Comparison of ENCODE assay signal across 21 mouse cellular contexts in the genomic region with DNA sequence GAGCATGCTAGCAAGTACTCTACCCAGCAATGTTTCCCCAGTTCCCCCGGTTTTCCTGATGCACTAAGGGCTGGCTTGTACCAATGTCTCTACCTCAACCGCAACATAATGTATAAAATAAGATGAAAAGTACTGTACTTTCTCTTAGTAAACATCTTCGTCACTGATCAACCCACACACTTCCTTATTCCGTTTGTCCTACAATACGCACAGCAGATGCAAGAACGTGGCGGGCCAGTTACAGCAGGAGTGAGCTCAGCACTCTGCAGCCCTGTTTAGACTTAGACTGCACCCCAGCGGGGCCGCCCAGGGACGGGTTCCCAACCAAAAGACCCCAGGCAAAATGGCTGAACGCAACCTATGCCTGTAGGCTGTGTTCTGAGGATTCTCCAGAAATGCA. TPM values are rescaled to one million over a fixed set of nuclear protein-coding genes. Genes with fewer than 3 reads are reported as not detected.
A peak's percentile ranks its signal among the peaks of the same experiment; 100 is the strongest.
DNase-seq lines count a peak whose midpoint lies in the region; ATAC-seq and TF ChIP-seq lines count a peak whose summit lies in the region.
"Had no signal": no experiment of that assay in that cellular context is flagged by ENCODE, and none has a peak within 500 bp of the region (broad histone marks: within the 10 kb centered on the region; RNA-seq: fewer than 3 reads in every experiment).

No protein-coding gene starts in this region.

- peaks cover 7% of the 10 kb centered on the region; the same call in 1 of the 2 replicates for H3K27me3 ChIP-seq in heart, embryonic 10.5 days (ENCODE audit: insufficient read depth, poor library complexity, severe bottlenecking)
- H3K27me3 ChIP-seq in midbrain, postnatal 0 days (ENCODE audit: insufficient read depth, low read length), result no peaks in the 10 kb centered on the region
- H3K27me3 ChIP-seq: heart, embryonic 12.5 days; hindbrain, embryonic 12.5 days; lung, embryonic 15.5 days; stomach, embryonic 15.5 days had no signal

- ATAC-seq in megakaryocyte-erythroid progenitor cell, adult 5-6 weeks (replicated peaks; ENCODE audit: low FRiP score, low TSS enrichment, poor library complexity, severe bottlenecking), result 0 out of 2 replicates have a peak, but pooled peaks have one; percentile 56
- ATAC-seq in midbrain, postnatal 0 days (ENCODE audit: low FRiP score), result no peak
- ATAC-seq: forebrain, embryonic 16.5 days had no signal

- no peaks in the 10 kb centered on the region for H3K4me1 ChIP-seq in heart, embryonic 10.5 days
- no peaks in the 10 kb centered on the region for H3K4me1 ChIP-seq in midbrain, postnatal 0 days (ENCODE audit: insufficient read depth, low read length)
- H3K4me1 ChIP-seq: heart, embryonic 12.5 days; hindbrain, embryonic 12.5 days; lung, embryonic 15.5 days; stomach, embryonic 15.5 days had no signal

- H3K4me2 ChIP-seq in midbrain, postnatal 0 days (ENCODE audit: low read depth, low read length, poor library complexity, severe bottlenecking), result no peak overlapping the region
- H3K4me2 ChIP-seq: heart, embryonic 12.5 days; hindbrain, embryonic 12.5 days; lung, embryonic 15.5 days; stomach, embryonic 15.5 days had no signal

- peak; percentile 27 for DNase-seq in heart, embryonic 10.5 days (ENCODE audit: low spot score)
- DNase-seq in heart, postnatal 36 days, result no peak
- DNase-seq in T-cell, adult 2 months (ENCODE audit: low spot score), result peak; percentile 66
- DNase-seq in thymus, postnatal 25 days, result peak; percentile 62
- no peak for DNase-seq in layer of hippocampus, adult 11-12 months (ENCODE audit: low spot score)
- no peak for DNase-seq in midbrain, postnatal 0 days (ENCODE audit: low spot score)
- no peak for DNase-seq in lung, postnatal 14 days
- DNase-seq: adrenal gland, postnatal 10 days; embryo, embryonic 11 days; gastrocnemius, postnatal 10 days; kidney, adult 2 months; liver; right cerebral cortex, postnatal 25 days had no signal

- H3K9ac ChIP-seq in midbrain, postnatal 0 days (replicated peaks; ENCODE audit: low read length, poor library complexity, severe bottlenecking), result no peak overlapping the region
- H3K9ac ChIP-seq: heart, embryonic 12.5 days; hindbrain, embryonic 12.5 days; lung, embryonic 15.5 days; stomach, embryonic 15.5 days had no signal

- H3K27ac ChIP-seq in heart, embryonic 10.5 days, result no peak overlapping the region
- no peak overlapping the region for H3K27ac ChIP-seq in midbrain, postnatal 0 days (ENCODE audit: low read depth, low read length)
- H3K27ac ChIP-seq: hindbrain, embryonic 12.5 days; layer of hippocampus, adult 2 months; lung, embryonic 15.5 days; stomach, embryonic 15.5 days had no signal

- no peak for TF ChIP-seq CTCF in midbrain, postnatal 0 days (IDR thresholded peaks at IDR 0.05)

- H3K9me3 ChIP-seq in heart, embryonic 10.5 days, result no peaks in the 10 kb centered on the region
- no peaks in the 10 kb centered on the region for H3K9me3 ChIP-seq in midbrain, postnatal 0 days (ENCODE audit: low read length)
- H3K9me3 ChIP-seq: heart, embryonic 12.5 days; lung, embryonic 15.5 days; stomach, embryonic 15.5 days had no signal

- intact Hi-C loops in heart, postnatal 36 days (cut with DNase I), result no loop called here

- no peaks in the 10 kb centered on the region for H3K36me3 ChIP-seq in heart, embryonic 10.5 days
- no peaks in the 10 kb centered on the region for H3K36me3 ChIP-seq in midbrain, postnatal 0 days (ENCODE audit: insufficient read depth, low read length)
- H3K36me3 ChIP-seq: heart, embryonic 12.5 days; hindbrain, embryonic 12.5 days; lung, embryonic 15.5 days; stomach, embryonic 15.5 days had no signal

- 72% methylated on average over 11 of the region's 11 CpGs for WGBS in heart, embryonic 10.5 days
- 85% methylated on average over 11 of the region's 11 CpGs for WGBS in midbrain, postnatal 0 days

- no peak overlapping the region for H3K4me3 ChIP-seq in heart, embryonic 10.5 days
- H3K4me3 ChIP-seq in midbrain, postnatal 0 days (ENCODE audit: low read depth, low read length), result no peak overlapping the region
- H3K4me3 ChIP-seq: heart, embryonic 12.5 days; hindbrain, embryonic 12.5 days; layer of hippocampus, adult 2 months; lung, embryonic 15.5 days; myocyte; stomach, embryonic 15.5 days had no signal

RNA-seq across cellular contexts. Expression of gene Casc1, which starts 17.4 kb away (rescaled TPM):
- polyA plus RNA-seq in heart, embryonic 10.5 days (2016; fragmentation: Nextera tagmentation; extraction: Ambion mirVana), result 0.38 and 0.45 TPM in 2 replicates
- 1 to 10 TPM; 1.1 to 1.4 TPM for total RNA-seq in heart, postnatal 36 days (2021)
- 0.47 and 0.63 TPM in 2 replicates for total RNA-seq in megakaryocyte-erythroid progenitor cell, adult 5-6 weeks (2014; fragmentation: Nextera tagmentation)
- 0.08 and 2.6 TPM in 2 replicates for total RNA-seq in megakaryocyte-erythroid progenitor cell, adult 5-6 weeks (2017)
- total RNA-seq in midbrain, postnatal 0 days (2014; rRNA removed), result 2.2 and 2.8 TPM in 2 replicates
- polyA plus RNA-seq in midbrain, postnatal 0 days (2015; fragmentation: Nextera tagmentation; extraction: Ambion mirVana), result 0.58 and 1.0 TPM in 2 replicates

RNA-seq across cellular contexts. Expression of gene Etfrf1, which starts 17.5 kb away (rescaled TPM):
- 53.3 and 57.3 TPM in 2 replicates for polyA plus RNA-seq in heart, embryonic 10.5 days (2016; fragmentation: Nextera tagmentation; extraction: Ambion mirVana)
- total RNA-seq in heart, postnatal 36 days (2021), result 100 to 1,000 TPM; 103 to 119 TPM
- total RNA-seq in megakaryocyte-erythroid progenitor cell, adult 5-6 weeks (2014; fragmentation: Nextera tagmentation), result 13.1 and 27.7 TPM in 2 replicates
- total RNA-seq in megakaryocyte-erythroid progenitor cell, adult 5-6 weeks (2017), result 10.7 and 35.6 TPM in 2 replicates
- total RNA-seq in midbrain, postnatal 0 days (2014; rRNA removed), result 11.9 and 12.2 TPM in 2 replicates
- polyA plus RNA-seq in midbrain, postnatal 0 days (2015; fragmentation: Nextera tagmentation; extraction: Ambion mirVana), result 27.9 TPM in 2 replicates

RNA-seq across cellular contexts. Expression of gene Kras, which starts 56.6 kb away (rescaled TPM):
- 45.2 and 70.6 TPM in 2 replicates for polyA plus RNA-seq in heart, embryonic 10.5 days (2016; fragmentation: Nextera tagmentation; extraction: Ambion mirVana)
- 10 to 100 TPM; 29.2 to 32.5 TPM for total RNA-seq in heart, postnatal 36 days (2021)
- 29.6 and 36.8 TPM in 2 replicates for total RNA-seq in megakaryocyte-erythroid progenitor cell, adult 5-6 weeks (2014; fragmentation: Nextera tagmentation)
- total RNA-seq in megakaryocyte-erythroid progenitor cell, adult 5-6 weeks (2017), result 27.7 and 28.0 TPM in 2 replicates
- total RNA-seq in midbrain, postnatal 0 days (2014; rRNA removed), result 36.0 and 47.8 TPM in 2 replicates
- polyA plus RNA-seq in midbrain, postnatal 0 days (2015; fragmentation: Nextera tagmentation; extraction: Ambion mirVana), result 64.7 and 80.2 TPM in 2 replicates

Comparison
In these comparisons a context has a peak if more than half of its experiments do, and no peak if none do; other contexts are left out.
1. DNase-seq: peak in heart, embryonic 10.5 days (single experiment), T-cell, adult 2 months (single experiment) and thymus, postnatal 25 days (single experiment); none in heart, postnatal 36 days (0 of 2), layer of hippocampus, adult 11-12 months (single experiment), midbrain, postnatal 0 days (single experiment) and lung, postnatal 14 days (single experiment).